Mouse (Mus musculus) hindbrain, postnatal 0 days (tissue): ENCODE measurements around the gene H2-DMb1. TPM values are rescaled to one million over a fixed set of nuclear protein-coding genes. Genes with fewer than 3 reads are reported as not detected.

Experiments
- ATAC-seq: fragments of 200-750 bp; cut with Nextera tagmentation; 2 replicates; pipeline ENCODE4 v1.8.0; 2017; ENCODE audit warnings: mild to moderate bottlenecking, moderate TSS enrichment, moderate library complexity
- DNase-seq: peaks from one replicate; pipeline ENCODE4 v3.0.0-alpha.2; 2015; ENCODE audit warnings: low spot score
- H3K27ac ChIP-seq: fragments of 300-500 bp; sonication (generic); 2 replicates; pipeline ENCODE4 v1.5.1; 2014; ENCODE audit warnings: mild to moderate bottlenecking
- H3K27me3 ChIP-seq: fragments of 300-500 bp; sonication (generic); 2 replicates; pipeline ENCODE4 v1.6.1; 2014; ENCODE audit warnings: low read length, mixed read lengths; ENCODE audit not compliant: insufficient read depth
- H3K36me3 ChIP-seq: fragments of 300-500 bp; sonication (generic); 2 replicates; pipeline ENCODE4 v1.6.1; 2014; ENCODE audit warnings: low read length, mixed read lengths; ENCODE audit not compliant: insufficient read depth
- H3K4me1 ChIP-seq: fragments of 300-500 bp; sonication (generic); 2 replicates; pipeline ENCODE4 v1.6.1; 2014; ENCODE audit warnings: antibody characterized with exemption, low read length, mixed read lengths; ENCODE audit not compliant: insufficient read depth
- H3K4me2 ChIP-seq: fragments of 300-500 bp; sonication (generic); 2 replicates; pipeline ENCODE4 v1.6.1; 2014; ENCODE audit warnings: low read depth, mild to moderate bottlenecking, low read length, moderate library complexity, mixed read lengths
- H3K4me3 ChIP-seq: fragments of 300-500 bp; sonication (generic); 2 replicates; pipeline ENCODE4 v1.5.1; 2014; ENCODE audit warnings: low read length
- H3K9ac ChIP-seq: fragments of 300-500 bp; sonication (generic); replicated peaks from 2 replicates; pipeline ENCODE4 v1.6.1; 2014; ENCODE audit warnings: mild to moderate bottlenecking, low read length, moderate library complexity, mixed read lengths
- H3K9me3 ChIP-seq: fragments of 300-500 bp; sonication (generic); 2 replicates; pipeline ENCODE4 v1.6.1; 2016; ENCODE audit warnings: low read length, mixed read lengths
- CTCF ChIP-seq: IDR thresholded peaks from 2 replicates; pipeline ENCODE4 v1.5.1; 2016; ENCODE audit warnings: antibody characterized with exemption, control low read depth, low read depth
- WGBS: fragments of 180-500 bp; shearing (Covaris S2); extraction: QIAGEN DNeasy Blood & Tissue Kit; methylation state at CpG from one replicate; pipeline ENCODE4 v1.1.7; 2014; 5-methylcytosine and 5-hydroxymethylcytosine counted together
- polyA plus RNA-seq: library from polyadenylated mRNA; unstranded; fragments of >200 nt; fragmentation: Nextera tagmentation; extraction: Ambion mirVana; gene quantifications from 2 replicates; pipeline ENCODE4 v1.2.1, GENCODE M21; 2015
- total RNA-seq: library from RNA; depleted of rRNA; stranded (reverse); fragments of >200 nt; gene quantifications from 2 replicates; pipeline ENCODE4 v1.2.3, GENCODE M21; 2014

The H2-DMb1 gene
- total and polyA plus RNA-seq, 2 experiments from 2014 or later, result 1.8 to 3.0 TPM

DNA sequence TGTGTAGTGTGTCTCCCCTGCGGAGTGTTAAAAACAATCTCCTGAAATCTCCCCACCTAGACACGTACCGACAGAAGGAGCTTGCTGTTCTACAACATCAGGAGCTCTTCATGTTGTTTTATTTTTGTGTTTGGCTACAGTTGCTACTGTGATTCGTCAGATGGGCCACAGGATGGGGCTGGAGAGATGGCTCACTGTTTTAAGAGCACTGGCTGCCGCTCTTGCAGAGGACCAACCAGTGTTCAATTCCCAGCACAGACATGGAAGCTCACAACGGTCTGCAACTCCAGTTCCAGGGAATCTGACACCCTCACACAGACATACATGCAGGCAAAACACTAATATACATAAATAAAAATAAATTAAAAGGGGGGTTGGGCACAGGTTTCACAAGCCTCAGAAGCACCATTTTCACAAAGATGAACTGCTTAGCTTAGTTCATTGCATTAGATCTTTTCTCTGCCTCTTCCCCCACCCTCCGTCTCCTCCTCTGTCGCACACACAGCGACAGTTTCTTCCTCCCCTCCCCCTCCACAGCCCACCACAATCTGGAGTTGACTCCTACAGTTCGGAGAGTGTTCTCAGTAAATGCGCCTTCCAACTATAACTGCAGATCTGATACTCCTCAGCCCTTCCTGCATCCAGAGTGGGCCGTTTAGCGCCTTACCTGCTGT, 24.5 kb upstream of the H2-DMb1 start:
- no peak overlapping the region for H3K4me3 ChIP-seq
- DNase-seq, result peak; percentile 30
- H3K27ac ChIP-seq, result no peak overlapping the region
- H3K27me3 ChIP-seq, result no peaks in the 10 kb centered on the region
- WGBS, result 22% methylated on average over 13 of the region's 13 CpGs
- no peaks in the 10 kb centered on the region for H3K4me1 ChIP-seq
- H3K36me3 ChIP-seq, result no peaks in the 10 kb centered on the region
- no peak overlapping the region for H3K9ac ChIP-seq
- no peaks in the 10 kb centered on the region for H3K9me3 ChIP-seq
- TF ChIP-seq CTCF, result peak; percentile 42
- H3K4me2 ChIP-seq, result peak overlapping the region; percentile 1; the same call in 1 of the 2 replicates
- ATAC-seq, result peak; percentile 15; the same call in 1 of the 2 replicates

DNA sequence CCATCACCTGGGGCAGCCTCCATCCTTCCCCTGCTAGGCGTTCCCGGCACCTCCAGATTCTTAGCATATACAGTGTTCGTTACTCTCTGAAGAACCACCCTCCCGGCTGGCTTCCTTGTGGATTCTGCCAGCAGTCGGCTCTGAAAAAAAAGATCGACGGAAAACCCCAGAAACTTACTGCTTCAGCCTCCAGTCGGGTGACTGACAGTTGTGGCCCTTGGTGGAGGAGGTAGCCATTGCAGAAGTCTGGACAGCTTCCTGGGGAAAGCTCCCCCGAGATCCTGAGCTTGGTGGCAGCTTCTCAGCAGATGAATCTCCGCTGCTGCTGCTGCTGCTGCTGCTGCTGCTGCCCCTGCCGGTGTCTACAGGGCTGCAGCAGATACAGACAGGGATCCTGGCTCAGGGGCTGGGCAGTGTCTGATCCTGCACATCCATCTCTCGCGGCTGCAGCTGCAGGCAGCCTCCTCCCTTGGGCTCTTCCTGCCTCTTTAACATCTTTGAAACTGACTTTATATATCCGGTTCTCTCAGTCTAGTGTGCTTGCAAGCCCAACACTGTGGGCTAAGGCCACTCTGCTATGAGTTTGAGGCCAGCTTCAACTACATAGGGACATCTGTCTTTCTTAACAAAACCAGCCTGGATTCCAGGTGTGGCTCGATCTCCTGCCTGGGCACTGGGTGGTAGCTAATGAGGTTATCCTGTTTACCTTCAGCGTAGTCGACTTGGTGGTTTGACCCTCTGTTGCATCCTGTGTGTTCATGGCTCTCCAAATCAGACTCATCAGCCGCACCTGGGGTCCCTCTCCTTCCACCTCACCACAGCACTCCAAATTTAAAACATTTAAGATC, 23.7 kb upstream of the H2-DMb1 start:
- Histone ChIP-seq H3K9me3 (no peaks in the 10 kb centered on the region), H3K4me3 (no peak overlapping the region), H3K9ac (no peak overlapping the region), H3K4me1 (no peaks in the 10 kb centered on the region), H3K4me2 (peak overlapping the region; percentile 1; the same call in 1 of the 2 replicates), H3K27ac (no peak overlapping the region), H3K36me3 (no peaks in the 10 kb centered on the region), H3K27me3 (no peaks in the 10 kb centered on the region)
- no peak for DNase-seq
- no peak for ATAC-seq
- WGBS, result 21% methylated on average over 18 of the region's 18 CpGs
- peak; percentile 39; the same call in 1 of the 2 replicates for TF ChIP-seq CTCF

DNA sequence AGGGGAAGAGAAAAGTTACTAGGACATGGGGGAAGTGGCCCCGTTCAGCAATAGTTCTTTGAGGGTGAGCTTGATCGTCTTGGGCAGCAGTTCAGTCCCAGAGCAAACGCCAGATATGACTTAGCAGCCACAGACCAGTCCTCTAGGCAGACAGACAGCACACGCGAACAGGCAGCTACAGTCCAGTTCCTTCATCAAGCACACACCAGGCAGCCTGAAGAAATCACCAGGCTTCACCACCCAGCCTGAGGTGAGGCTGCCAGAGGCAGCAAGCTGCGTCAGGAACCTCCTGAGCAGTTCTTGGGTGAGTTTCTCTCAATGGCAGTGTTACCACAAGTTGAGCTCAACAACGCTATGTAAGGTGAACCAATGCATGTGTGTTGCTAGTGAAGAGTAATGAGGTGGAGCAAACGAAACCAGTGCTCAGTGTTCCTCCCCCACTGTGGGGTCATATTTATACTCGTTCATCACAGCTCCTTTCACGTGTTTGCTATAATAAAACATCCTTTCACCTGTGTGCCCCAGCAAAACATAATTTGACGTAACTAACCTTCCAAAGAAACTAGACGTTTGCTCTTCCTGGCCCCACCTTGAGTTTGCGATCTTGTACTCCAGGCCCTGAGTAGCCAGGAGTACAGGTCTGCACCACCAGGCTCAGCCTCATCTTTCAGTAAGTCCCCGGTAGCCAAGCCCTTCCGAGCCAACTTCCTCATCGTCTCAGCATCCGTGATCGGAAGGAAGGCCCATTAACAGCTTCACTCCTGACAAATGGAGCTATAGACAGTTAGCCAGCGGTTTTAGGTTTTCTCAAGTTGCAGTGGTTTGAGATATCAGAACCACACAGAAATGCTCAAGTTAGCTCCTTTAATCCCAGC, 22.6 kb upstream of the H2-DMb1 start:
- Histone ChIP-seq H3K36me3 (no peaks in the 10 kb centered on the region), H3K4me1 (no peaks in the 10 kb centered on the region), H3K9ac (no peak overlapping the region), H3K4me3 (no peak overlapping the region), H3K27ac (no peak overlapping the region), H3K4me2 (no peak overlapping the region), H3K9me3 (no peaks in the 10 kb centered on the region), H3K27me3 (no peaks in the 10 kb centered on the region)
- DNase-seq (no peak), ATAC-seq (no peak)
- TF ChIP-seq CTCF, result no peak
- WGBS, result 82% methylated on average over 19 of the region's 19 CpGs

DNA sequence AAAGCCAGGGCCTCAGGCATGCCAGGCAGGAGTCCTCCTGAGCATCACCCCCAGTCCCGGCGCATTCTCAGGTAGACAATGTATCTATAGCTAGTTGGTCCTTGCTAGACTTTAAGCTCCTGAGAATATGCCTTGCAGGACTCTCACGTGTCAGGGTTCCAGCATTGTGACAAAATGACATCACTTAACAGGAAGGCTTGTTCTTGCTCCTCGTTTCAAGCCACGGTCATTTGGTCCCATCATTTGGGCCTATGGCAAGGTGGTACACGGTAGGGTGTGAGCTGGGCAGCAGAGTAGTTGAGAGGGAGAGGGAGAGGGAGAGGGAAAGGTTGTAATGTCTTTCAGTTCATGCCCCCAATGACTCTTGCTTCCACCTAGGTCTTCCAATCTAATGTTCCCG, 21.0 kb upstream of the H2-DMb1 start:
- Histone ChIP-seq H3K9me3 (no peaks in the 10 kb centered on the region), H3K4me1 (no peaks in the 10 kb centered on the region), H3K36me3 (no peaks in the 10 kb centered on the region), H3K4me3 (no peak overlapping the region), H3K9ac (no peak overlapping the region), H3K27me3 (no peaks in the 10 kb centered on the region), H3K27ac (no peak overlapping the region), H3K4me2 (no peak overlapping the region)
- WGBS, result 70% methylated on average over 7 of the region's 7 CpGs
- DNase-seq, result no peak
- no peak for TF ChIP-seq CTCF
- ATAC-seq, result no peak

DNA sequence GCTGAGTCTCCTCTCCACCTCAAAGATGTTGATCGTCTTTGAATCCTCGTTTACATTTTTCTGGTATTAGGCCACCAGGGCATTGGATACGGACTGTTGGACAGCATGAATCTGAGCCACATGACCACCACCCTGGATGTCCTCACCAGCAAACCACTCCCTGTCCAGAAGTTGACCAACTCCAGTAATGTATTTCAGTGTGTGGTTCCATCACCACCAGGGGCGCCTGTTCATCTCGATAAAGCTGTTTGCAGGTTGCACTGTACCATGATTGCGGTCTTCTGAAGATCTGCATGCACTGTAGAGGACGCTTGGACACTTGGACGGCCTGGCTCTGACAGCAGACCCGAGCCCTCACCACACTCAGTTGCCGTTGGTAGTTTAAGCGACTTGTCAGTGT, 19.6 kb upstream of the H2-DMb1 start:
- no peak for ATAC-seq
- 83% methylated on average over 11 of the region's 11 CpGs for WGBS

DNA sequence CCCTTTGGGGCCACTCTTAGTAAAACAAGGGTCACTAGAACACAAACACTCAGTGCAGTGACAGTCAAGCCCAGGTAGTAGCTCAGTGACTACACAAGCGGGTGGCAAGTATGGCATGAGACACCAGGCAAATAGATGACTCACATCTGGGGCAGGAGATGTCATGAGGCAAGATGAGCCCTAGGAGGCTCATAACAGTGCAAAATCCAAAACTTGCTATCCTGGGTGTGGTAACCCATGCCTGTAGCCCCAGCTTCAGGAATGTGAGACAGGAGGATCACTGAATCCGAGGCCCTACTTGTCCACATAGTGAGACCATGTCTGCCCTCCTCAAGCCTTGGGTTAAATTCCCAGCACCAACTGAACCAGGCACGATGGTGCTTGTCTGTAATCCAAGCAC, 18.4 kb upstream of the H2-DMb1 start:
- Histone ChIP-seq H3K9me3 (no peaks in the 10 kb centered on the region), H3K9ac (no peak overlapping the region), H3K27me3 (peaks cover 19% of the 10 kb centered on the region), H3K36me3 (no peaks in the 10 kb centered on the region), H3K4me3 (no peak overlapping the region), H3K27ac (no peak overlapping the region), H3K4me2 (no peak overlapping the region), H3K4me1 (peaks cover 4% of the 10 kb centered on the region; the same call in 1 of the 2 replicates)
- no peak for TF ChIP-seq CTCF
- WGBS, result 91% methylated on average over 3 of the region's 3 CpGs
- ATAC-seq, result no peak
- DNase-seq, result no peak

More for the DNA sequence above, 19.6 kb upstream of the H2-DMb1 start:
- Histone ChIP-seq H3K27ac (no peak overlapping the region), H3K4me1 (no peaks in the 10 kb centered on the region), H3K36me3 (no peaks in the 10 kb centered on the region), H3K27me3 (peaks cover 8% of the 10 kb centered on the region), H3K4me2 (no peak overlapping the region), H3K9me3 (no peaks in the 10 kb centered on the region), H3K4me3 (no peak overlapping the region), H3K9ac (no peak overlapping the region)
- peak; percentile 52 for TF ChIP-seq CTCF
- peak; percentile 12 for DNase-seq
